Mouse (Mus musculus): ENCODE results near the gene Gm49384.
A peak's percentile ranks its signal among the peaks of the same experiment; 100 is the strongest.

Gm49384 gene

DNA sequence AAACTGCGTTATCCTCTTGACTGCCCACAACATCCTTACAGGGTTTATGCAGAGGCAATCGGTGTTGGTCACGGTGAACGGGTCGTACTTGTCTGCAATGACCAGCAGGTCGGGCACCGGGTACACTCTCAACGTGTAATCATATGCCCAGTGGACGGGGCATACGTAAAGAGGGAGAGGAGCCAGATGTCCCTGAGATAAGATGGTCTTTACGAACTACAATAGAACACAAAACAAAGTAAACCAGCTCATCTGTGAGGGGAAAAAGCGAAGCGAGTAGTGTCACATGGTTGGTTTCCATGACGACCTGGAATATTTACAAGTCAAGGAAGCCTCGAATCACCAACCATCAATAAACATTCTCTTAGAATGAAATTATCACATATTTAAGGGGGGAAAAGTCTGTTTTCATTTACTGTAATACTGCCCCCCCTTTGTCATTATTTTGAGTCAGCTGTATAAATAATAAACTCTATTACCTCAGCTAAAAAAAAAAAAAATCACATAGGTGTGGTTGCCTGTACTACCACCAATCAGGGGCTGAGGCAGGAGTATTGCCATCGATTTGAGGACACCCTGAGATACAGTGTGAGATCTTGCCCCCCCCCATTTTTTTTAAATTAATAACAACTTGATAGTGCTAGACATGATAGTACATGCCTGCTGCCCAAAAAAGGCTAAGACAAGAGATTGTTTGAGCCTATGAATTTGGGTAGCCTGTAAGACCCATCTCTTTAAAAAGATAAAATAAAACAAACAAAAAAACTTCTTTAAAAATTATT, at the start of gene Gm49384:
Gm49384 (minus strand) TSS at position 216 of the 782 bp plus-strand sequence.
- DNase-seq (ENCODE audit: low spot score), result no peak

DNA sequence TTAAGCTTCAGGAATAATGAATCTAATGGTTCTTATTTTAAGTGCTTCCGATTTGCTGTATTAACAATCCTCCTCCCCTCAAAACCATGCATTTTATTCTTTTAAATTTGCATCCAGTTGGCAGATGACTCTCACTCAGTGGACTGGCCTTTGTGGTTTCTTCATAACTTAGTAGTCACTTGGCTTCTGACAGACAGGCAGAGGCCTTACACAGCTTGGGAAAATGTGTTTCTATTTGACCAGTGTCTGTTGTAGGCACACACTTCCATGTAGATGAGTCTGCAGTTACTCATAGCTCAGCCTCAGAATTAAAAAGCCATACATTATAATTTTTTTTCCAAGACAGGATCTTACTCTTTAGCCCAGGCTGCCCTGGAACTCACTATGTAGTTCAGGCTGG, 49.7 kb upstream of the Gm49384 start:
- no peak for DNase-seq (ENCODE audit: low spot score)

DNA sequence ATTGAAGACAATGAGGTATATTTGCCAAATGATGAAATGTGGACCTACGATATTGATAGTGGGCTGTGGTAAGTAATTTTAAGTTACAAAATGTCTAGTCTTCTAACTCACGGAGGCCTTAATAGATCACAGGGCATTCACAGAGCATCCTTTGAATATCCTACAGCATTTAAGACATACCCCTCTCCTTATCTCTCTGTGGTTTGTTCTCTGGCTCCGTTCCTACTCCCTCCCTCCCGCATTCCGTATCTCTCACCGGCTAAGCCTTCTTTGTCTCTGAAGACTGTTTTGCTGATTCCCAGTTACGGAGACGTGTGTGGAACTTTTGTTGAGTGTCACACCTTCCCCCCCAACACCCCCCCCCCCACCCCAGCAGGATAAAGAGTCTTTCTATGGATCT, 46.7 kb upstream of the Gm49384 start:
- no peak for DNase-seq (ENCODE audit: low spot score)

DNA sequence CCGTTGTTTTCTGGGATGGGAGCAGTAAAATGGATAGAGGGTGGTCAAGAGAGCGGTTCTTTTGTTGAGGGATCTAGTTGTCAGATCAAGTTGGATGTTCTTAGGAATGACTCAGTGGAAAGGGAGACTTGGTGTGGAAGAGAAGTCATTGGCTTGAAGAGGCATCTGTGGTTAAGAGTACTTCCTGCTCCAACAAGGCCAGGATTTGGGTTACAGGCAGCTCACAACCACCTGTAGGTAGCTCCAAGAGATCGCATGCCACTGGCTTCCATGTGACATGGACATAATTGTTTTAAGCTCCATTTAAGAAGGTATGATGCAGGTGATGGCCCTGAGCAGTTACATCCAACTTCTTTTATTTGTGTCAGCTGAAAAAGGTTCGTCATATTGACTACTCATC, 45.7 kb upstream of the Gm49384 start:
- DNase-seq (ENCODE audit: low spot score), result no peak

DNA sequence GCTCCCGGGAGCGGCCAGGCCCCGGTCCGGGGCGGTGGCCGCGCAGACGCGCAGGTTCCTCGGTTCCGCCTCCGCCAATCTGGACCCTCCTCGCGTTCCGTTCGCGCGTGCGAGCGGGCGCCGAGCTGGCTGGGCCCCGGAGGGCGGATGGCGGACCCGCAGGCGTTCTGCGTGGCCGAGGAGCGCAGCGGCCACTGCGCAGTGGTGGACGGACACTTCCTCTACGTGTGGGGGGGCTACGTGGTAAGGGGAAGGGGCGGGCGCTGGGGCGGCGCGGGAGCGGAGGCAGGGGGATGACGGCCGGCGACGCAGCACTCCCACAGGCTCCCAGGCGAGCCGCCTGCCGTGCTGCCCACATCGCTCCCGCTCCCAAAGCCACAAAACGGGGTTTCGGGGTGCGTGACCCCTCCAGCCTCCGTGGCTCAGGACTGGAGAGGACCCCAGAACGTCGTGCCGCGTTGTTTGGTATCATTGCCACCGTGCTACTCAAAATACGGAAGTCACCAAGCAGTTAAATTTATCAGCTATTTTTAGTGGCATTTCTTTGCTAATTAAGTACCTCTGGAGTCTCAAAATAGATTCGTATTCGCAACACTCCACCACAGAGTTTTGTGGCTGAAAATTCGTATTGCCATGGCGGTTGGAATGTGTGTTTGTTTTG, 37.8 kb upstream of the Gm49384 start:
- peak; percentile 65 for DNase-seq (ENCODE audit: low spot score)

DNA sequence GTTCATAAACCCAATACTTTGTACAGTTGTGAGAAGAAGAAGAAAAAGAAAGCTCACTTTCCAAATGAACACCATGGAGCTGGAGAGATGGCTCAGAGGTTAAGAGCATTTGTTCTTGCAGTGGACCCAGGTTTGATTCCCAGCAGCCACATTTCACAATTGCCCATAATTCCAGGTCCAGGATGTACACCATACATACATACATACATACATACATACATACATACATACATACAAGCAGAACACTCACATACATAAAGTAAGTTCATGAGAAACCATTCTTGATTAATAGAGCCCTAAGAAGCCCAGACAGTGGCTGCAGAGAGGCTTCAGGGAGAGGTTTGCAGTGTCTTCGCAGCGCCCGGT, 37.3 kb upstream of the Gm49384 start:
- DNase-seq (ENCODE audit: low spot score), result no peak

DNA sequence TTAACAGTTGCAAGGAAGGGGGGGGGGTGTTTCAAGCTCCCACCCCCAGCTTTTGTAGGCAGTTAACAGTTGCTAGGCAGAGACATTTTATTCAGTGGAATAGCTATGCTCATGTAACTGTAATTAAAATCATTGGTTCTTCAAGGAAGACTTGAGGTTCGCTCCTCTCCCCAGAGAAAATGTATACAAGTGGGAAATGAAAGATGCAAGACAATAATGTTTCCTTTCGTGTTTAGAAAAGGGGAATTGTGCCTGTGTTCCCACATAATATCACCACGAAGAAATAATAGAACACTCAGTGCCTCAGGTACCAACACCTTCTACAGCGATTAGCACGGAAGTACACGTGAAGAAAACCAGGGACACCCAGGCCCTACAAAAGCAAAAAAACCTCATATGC, 36.8 kb upstream of the Gm49384 start, which contains the start of gene Klhdc1:
Klhdc1 (plus strand) TSS at position 301 of the 400 bp plus-strand sequence.
- DNase-seq (ENCODE audit: low spot score), result no peak

DNA sequence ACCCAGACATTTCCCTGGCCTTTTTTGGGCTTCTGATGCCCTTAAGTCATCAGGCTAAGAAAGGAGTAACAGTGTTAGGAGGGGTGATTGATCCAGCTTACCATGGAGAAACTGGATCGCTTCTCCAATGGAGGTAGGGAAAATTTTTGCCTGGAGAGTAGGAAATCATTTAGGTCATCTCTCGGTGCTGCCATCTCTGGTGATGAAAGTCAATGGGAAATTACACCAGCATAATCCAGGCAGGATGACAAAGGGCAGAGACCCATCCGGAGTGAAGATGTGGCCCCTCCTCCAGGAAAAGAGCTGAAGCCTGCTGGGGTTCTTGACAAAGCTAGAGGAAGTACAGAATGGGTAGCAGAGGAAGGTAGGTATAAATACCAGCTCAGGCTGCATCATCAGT, 34.2 kb upstream of the Gm49384 start:
- no peak for DNase-seq (ENCODE audit: low spot score)

DNA sequence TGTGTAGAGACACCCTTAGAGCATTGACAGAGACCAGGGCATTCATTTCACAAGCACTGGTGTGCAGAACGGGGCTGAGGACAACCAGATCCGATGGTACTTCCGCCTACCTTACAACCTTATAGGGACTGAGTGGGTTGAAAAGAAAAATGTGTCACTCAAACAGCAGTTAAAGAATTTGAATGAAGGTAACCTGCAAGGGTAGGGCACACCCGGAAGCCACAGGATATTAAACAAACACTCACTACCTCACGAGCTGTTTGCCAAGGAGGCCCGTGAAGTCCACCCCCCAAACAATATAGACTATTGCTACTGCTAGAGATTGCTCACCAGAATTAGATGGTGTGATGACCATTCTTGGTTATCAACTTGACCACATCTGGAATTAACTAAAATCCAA, 31.7 kb upstream of the Gm49384 start:
- no peak for DNase-seq (ENCODE audit: low spot score)

DNA sequence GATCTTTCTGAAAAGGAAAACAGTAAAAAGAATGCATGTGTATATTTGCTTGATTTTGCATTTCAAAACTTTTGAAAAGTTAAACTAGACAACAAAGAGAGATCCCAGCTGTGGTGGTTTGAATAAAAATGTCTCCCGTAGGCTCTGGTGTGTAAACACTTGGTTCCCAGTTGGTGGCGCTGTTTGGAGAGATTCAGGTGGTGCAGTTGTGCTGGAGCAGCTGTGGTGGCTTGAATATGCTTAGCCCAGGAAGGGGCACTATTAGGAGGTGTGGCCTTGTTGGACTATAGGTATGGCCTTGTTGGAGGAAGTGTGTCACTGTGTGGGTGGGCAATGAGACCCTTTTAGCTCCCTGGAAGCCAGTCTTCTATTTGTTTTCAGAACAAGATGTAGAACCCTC, 25.2 kb upstream of the Gm49384 start:
- DNase-seq (ENCODE audit: low spot score), result no peak

DNA sequence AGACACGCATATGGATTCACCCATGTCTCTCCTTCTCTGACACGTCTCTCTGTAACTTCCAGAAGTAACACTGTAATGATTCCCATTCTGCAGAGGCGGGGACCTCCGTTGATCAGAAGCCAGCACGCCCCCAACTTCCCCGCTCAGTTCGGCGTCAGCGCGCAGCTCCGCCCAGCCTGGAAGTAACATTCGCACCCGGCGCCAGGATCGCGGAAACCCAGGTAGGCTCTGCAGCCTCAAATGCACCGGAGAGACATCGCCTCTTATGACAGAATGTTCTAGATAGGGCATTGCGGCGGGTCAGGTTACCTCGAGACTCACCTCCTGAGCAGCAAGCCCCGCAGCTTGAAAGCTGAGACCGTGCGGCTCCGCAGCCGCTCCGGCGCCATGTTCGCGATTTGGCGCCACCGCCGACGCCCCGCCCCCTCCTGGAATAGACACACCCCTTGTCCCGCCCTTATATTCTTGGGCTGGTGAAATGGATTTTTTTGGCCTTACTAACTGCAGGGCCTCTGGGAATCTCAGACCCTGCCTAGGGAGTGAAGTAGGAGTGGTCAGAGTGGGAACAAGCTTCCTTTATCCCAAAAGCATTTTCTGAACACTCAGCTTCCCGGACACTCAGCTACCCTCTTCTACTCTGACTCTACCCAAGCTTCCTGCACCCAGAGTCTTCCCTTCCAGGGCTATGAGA, 23.9 kb upstream of the Gm49384 start, which contains the start of gene Pole2:
Pole2 (minus strand) TSS at position 420 of the 691 bp plus-strand sequence.
- peak; percentile 92 for DNase-seq (ENCODE audit: low spot score)

DNA sequence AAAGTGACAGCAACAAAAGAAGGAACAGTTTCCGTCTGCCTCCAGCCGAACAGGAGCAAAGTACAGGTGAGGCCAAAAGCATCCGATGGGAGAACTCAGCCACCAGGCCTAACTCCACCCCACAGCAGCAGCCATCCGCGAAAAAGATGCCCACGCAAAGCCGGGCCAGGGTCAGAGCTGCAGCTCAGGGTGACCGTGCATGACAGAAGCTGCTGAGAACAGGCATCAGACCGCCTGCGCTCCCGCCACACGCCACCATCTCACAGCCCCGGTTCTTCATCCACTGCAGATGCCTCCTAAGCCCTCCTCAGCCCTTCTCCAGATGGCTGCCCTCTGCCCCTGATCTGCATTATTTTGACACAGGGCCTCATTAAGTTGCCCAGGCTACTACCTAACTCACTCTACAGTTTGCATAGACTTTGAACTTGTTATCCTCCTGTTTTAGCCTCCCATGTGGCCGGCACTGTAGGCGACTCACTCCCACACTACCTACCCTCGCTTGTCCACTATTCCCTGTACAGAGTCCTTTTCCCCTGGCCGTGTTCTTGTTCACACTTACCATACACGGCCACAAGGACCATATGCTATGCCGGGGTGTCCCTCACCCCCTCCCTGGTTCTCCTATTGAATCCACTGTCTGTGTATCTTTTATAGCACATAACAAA, 16.7 kb upstream of the Gm49384 start:
- no peak for DNase-seq (ENCODE audit: low spot score)

DNA sequence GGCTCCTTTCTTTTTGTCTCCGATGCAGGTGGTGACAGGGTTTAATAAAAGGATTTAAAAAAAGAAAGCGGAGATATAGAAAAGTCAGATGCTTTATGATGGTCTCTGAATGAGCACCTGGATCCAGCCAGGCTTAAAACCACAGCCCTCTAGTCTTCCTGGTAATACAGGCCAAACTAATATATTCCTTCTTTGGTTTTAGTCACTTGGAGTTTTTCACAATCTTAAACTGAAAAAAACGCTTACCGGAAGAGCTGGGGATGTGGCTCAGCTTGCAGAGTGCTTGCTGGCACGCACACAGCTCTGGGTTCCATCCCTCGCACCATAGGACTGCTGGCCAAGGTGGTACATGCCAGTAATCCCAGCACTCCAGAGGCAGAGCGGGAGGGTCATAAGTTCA, 12.5 kb upstream of the Gm49384 start:
- DNase-seq (ENCODE audit: low spot score), result no peak

DNA sequence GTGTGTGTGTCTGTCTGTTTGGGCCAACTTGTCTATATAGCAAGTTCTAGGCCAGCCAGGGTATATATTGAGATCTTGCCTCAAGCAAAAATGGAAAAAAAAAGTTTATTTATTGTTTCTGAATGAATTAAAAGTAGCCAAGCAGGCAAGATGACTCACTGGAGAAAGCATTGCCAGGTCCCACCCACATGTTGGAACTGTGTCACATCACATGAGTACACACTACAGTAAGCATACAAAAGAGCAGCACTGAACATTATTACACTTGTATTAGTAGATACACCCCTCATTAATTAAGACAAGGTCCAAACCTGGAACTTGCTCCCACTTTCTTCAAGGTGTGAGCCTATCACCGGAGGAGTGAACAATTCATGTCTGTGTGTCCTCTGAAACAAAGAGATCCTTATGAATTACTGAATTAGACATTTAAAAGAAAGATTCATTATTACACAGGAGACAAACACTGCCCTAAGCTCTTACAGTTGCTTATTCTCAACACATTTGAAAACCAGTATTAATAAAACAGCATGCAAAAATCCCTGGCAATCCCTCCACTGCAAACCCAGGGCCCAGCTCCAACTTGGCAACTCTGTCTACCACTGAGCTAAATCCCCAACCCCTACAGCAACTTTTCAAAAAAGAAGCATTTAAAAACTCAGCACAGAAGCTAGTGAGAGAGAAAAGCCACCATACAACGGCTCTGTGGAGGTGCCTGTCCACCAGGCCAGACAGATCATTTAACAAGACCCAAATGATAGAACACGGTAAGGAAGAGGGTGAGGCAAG, 11.1 kb upstream of the Gm49384 start:
- DNase-seq (ENCODE audit: low spot score), result peak; percentile 49

DNA sequence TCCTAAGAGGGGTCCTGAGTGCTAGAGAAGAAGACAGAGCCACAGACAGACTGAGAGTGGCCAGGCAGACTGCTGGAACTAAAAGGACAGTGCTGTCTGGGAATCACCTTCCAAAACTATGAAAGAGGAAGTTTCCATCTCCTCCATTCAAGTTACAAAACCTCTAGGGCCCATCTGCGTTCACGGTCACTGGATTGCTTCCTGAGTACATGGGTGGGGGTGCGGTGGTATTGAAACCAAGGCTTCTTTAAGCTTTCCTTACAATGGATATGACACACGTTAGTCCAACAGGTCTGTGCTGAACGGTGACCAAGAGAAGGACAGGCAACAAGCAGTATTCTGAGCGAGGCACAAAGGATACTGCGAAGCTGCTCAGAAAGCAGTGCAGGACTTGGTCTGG, 10.3 kb upstream of the Gm49384 start:
- DNase-seq (ENCODE audit: low spot score), result no peak

DNA sequence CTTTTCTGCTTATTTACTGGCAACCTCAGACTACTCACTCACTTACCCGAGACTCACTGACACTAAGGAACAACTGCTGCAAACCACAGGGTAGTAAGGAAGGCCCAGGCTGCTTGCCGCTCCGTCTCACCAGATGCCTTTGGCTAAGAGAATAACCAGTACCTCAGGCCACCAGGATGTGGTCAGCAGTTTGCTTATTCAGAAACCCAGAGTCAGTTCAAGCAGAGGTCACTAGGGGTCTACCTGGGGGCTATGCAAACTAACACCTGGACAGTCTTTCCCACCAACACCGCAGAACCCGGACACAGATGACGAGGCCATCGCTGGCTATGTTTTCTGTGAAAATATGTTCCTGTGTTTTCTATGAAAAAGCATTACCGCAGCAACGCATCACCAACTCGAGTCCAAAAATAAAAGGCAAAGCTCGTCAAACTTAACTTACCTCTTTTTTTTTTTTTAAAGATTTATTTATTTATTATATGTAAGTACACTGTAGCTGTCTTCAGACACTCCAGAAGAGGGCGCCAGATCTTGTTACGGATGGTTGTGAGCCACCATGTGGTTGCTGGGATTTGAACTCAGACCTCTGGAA, 9.2 kb upstream of the Gm49384 start:
- DNase-seq (ENCODE audit: low spot score), result no peak

DNA sequence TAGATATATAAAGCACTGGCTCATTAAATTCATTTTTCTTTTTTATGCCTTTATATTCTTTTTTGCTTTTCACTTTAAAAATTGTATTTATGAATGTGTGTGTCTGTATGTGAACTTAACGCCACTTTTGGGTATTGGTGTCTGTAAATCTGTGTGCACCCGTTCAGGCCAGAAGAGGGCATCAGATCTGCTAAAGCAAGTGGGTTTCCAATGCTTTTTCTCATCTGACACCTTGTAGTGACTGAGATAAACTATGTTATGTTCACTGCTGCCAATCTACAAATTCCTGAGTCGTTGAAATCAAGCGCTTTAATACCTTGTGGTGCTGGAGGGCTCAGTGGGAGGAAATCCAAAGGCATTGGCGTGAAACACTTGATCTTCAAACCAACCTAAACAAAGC, 7.0 kb upstream of the Gm49384 start:
- DNase-seq (ENCODE audit: low spot score), result no peak

DNA sequence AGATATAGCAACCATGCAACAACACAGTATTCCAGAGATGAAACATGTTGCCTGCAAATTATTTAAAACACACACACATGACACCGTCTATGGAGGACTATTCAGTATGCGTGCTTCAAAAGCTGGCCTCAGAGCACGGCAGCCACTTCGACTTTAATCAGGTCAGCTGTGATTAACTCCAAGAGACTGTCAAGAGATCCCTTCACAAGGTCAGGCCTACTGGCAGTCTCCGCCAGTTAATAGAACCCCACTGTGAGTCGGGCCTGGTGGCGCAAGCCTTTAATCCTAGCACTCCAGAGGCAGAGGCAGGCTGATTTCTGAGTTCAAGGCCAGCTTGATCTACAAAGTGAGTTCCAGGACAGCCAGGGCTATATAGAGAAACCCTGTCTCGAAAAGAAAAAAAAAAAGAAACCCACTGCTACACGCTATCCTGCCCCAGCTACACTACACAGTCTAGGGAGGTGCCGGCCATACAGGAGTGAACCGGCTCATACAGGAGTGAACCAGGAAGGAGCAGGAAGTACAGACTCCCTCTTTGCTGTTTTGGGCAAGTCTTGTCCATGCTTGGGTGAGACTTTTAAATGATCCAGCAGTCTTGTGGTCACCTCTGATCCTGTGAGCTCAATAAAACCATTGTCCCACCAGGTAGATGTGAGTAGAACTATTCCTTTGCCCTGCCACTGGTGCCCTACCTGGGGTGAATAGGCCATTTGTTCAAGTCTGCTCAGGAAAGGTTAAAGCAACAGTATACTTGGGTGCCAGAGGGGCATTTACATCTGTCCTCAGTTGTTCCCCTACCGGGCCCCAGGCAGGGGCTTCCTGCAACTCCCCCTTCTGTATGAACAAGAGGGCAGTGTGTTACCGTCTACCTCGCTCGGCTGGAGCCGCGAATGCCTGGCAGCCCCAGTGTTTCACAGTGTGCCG, 6.3 kb upstream of the Gm49384 start:
- no peak for DNase-seq (ENCODE audit: low spot score)

DNA sequence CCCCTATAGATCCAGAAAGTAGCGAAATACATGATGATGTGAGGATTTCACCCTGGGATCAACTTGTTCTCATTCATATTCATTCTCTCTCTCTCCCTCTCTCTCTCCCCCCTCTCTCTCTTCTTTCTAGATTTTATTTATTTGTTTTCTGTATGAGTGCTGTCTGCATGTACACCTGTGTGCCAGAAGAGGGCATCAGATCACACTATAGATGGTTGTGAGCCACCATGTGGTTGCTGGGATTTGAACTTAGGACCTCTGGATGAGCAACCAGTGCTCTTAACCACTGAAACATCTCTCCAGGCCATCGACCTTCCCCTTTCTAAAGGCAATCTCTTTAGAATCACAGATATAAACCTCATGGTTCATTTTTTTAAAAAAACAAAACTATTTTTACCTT, 4.5 kb upstream of the Gm49384 start:
- no peak for DNase-seq (ENCODE audit: low spot score)

DNA sequence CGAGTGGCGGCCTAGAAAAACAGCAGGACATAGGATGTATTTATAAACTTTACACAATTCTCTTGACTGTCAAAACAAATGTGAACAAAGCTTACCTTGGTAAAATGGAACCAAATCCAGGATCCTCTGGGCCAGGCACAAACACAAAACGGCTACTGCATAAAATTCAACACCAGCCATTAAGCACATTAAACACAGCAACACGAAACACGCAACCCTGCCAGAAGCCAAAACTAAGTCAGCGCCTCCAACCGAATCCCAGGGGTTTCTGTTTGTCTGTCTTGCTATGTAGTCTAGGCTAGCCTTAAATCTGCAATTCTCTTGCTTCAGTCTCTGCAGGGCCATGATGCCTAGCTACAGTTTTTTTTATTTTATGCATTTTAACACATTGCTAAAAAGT, 3.9 kb upstream of the Gm49384 start:
- DNase-seq (ENCODE audit: low spot score), result no peak
